Mouse (Mus musculus) liver, embryonic 16.5 days (tissue): Measurements from ENCODE around the gene Olfr684. TPM values are rescaled to one million over a fixed set of nuclear protein-coding genes. Genes with fewer than 3 reads are reported as not detected.

ENCODE experiments used
- ATAC-seq: fragments of 200-750 bp; cut with Nextera tagmentation; 2 replicates; pipeline ENCODE4 v1.8.0; 2017; ENCODE audit warnings: low read depth, mild to moderate bottlenecking, moderate number of reproducible peaks, moderate library complexity
- H3K27ac ChIP-seq: fragments of 300-500 bp; sonication (generic); 2 replicates; pipeline ENCODE4 v1.5.1; 2014; ENCODE audit warnings: mild to moderate bottlenecking, low read length
- H3K27me3 ChIP-seq: fragments of 300-500 bp; sonication (generic); 2 replicates; pipeline ENCODE4 v1.6.1; 2014; ENCODE audit warnings: low read depth, low read length, mixed read lengths; ENCODE audit not compliant: control insufficient read depth, insufficient read depth
- H3K36me3 ChIP-seq: fragments of 300-500 bp; sonication (generic); 2 replicates; pipeline ENCODE4 v1.6.1; 2014; ENCODE audit warnings: mild to moderate bottlenecking; ENCODE audit not compliant: control insufficient read depth, insufficient read depth
- H3K4me1 ChIP-seq: fragments of 300-500 bp; sonication (generic); 2 replicates; pipeline ENCODE4 v1.6.1; 2014; ENCODE audit warnings: low read depth, low read length, mixed read lengths; ENCODE audit not compliant: control insufficient read depth
- H3K4me2 ChIP-seq: fragments of 300-500 bp; sonication (generic); 2 replicates; pipeline ENCODE4 v1.6.1; 2014; ENCODE audit warnings: low read depth, low read length, mixed read lengths
- H3K4me3 ChIP-seq: fragments of 300-500 bp; sonication (generic); 2 replicates; pipeline ENCODE4 v1.5.1; 2014; ENCODE audit warnings: low read depth, mild to moderate bottlenecking, low read length
- H3K9ac ChIP-seq: fragments of 300-500 bp; sonication (generic); 2 replicates; pipeline ENCODE4 v1.6.1; 2014; ENCODE audit warnings: low read depth, low read length
- H3K9me3 ChIP-seq: fragments of 300-500 bp; sonication (generic); replicated peaks from 2 replicates; pipeline ENCODE4 v1.6.1; 2016; ENCODE audit warnings: low read length; ENCODE audit not compliant: control insufficient read depth
- WGBS: fragments of 180-500 bp; shearing (Covaris S2); extraction: QIAGEN DNeasy Blood & Tissue Kit; methylation state at CpG from one replicate; pipeline ENCODE4 v1.1.7; 2014; ENCODE audit not compliant: insufficient replicate concordance; 5-methylcytosine and 5-hydroxymethylcytosine counted together
- polyA plus RNA-seq: library from polyadenylated mRNA; unstranded; fragments of >200 nt; fragmentation: Nextera tagmentation; extraction: Ambion mirVana; gene quantifications from 2 replicates; pipeline ENCODE4 v1.2.1, GENCODE M21; 2015

The Olfr684 gene
- polyA plus RNA-seq, result not detected in 2 replicates

DNA sequence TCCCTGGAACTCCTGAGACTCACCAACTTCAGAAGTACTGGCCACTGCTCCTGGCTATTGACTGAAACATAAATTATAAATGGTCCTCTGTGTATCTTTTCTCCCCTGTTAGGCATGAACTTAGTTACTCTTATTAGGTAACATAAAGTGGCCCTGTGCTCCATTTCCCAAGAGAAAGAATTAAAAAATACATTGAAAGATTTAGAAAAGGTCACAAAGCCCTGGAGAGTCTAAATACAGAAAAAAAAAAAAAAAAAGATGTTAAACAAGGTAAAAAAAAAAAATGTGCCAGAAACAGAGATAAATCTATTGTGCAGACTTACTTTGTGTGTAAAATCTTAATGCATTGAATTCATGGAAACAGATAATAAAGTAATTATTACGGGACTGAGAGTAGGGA, at the start of gene Olfr684:
Gene Olfr684, minus strand, starts transcription at position 101 of the 400 bp plus-strand sequence.
- 37% methylated on average over 1 of the region's 1 CpGs for WGBS
- Histone ChIP-seq H3K9me3 (no peaks in the 10 kb centered on the region), H3K4me2 (no peak within 1 kb of the TSS), H3K4me3 (no peak within 1 kb of the TSS), H3K9ac (no peak within 1 kb of the TSS), H3K4me1 (no peaks in the 10 kb centered on the region), H3K27me3 (no peaks in the 10 kb centered on the region), H3K36me3 (no peaks in the 10 kb centered on the region), H3K27ac (no peak within 1 kb of the TSS)
- ATAC-seq, result no peak

DNA sequence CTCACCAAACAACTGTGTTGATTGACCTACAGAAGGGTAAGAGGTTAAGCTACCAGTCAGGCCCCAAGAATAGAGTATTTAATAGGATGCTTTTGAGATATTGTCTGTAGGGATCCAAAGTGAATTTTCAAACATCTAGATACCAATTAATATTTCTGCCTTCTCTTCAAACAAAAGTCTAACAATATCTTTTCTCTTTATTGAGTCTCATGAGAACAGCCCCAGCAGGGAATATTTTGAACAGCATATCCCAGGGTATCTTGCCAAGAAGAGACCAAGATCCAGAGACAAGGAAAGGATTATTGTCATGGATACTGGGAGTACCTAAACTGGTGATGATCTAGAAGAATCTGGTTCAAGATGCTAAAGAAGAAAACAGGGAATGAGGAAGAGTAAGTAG, 43.9 kb upstream of the Olfr684 start, which contains the start of gene Olfr686:
Gene Olfr686, minus strand, starts transcription at position 101 of the 400 bp plus-strand sequence.
- H3K4me1 ChIP-seq, result no peaks in the 10 kb centered on the region
- no peaks in the 10 kb centered on the region for H3K27me3 ChIP-seq
- H3K4me2 ChIP-seq, result no peak within 1 kb of the TSS
- H3K36me3 ChIP-seq, result no peaks in the 10 kb centered on the region
- H3K4me3 ChIP-seq, result no peak within 1 kb of the TSS
- ATAC-seq, result no peak
- H3K9me3 ChIP-seq, result no peaks in the 10 kb centered on the region
- no peak within 1 kb of the TSS for H3K27ac ChIP-seq
- H3K9ac ChIP-seq, result no peak within 1 kb of the TSS

DNA sequence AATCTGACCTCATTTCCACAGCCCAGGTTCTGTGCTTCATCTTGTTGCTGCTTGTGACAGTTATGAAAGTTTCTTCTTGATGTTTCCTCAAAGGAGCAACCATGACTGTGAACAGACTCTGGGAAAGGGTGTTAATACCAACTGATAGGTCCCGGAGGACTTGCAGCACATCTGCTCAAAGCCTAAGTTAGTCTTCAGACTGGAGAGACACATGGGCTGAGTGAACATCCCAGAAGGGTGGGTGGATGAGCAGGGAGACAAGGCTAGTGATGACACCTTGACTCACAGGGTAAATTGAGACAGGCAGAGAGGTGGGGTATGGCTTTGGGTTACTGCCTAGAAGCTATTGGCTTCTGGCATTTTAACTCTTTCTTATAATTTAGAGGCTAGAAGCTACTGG, 22.5 kb upstream of the Olfr684 start, which contains the start of gene Olfr685:
Gene Olfr685, minus strand, starts transcription at position 101 of the 400 bp plus-strand sequence.
- no peaks in the 10 kb centered on the region for H3K27me3 ChIP-seq
- H3K4me1 ChIP-seq, result no peaks in the 10 kb centered on the region
- no peak for ATAC-seq
- H3K36me3 ChIP-seq, result no peaks in the 10 kb centered on the region
- H3K9me3 ChIP-seq, result no peaks in the 10 kb centered on the region
- no peak within 1 kb of the TSS for H3K4me2 ChIP-seq
- 50% methylated on average over 1 of the region's 1 CpGs for WGBS
- H3K27ac ChIP-seq, result no peak within 1 kb of the TSS
- no peak within 1 kb of the TSS for H3K4me3 ChIP-seq
- H3K9ac ChIP-seq, result no peak within 1 kb of the TSS

DNA sequence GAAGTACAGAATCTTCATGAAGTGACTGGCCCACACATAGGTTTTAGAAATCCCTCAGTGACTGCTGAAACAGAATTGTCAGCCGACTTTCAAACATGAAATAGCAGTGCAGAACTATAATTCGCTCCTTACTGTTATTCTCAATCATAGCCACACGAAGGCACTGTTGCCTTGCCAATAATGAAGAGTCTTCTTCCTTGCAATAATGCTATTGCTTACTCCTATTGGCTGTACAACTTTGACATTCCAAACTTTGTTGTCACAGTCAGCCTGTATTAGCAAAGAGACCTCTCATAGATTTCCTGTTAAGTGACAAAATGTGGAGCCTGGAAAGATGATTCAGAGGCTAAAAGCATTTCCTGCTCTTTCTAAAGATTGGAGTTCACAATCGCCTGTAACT, 7.3 kb upstream of the Olfr684 start:
- no peak for ATAC-seq
- 29% methylated on average over 4 of the region's 4 CpGs for WGBS

DNA sequence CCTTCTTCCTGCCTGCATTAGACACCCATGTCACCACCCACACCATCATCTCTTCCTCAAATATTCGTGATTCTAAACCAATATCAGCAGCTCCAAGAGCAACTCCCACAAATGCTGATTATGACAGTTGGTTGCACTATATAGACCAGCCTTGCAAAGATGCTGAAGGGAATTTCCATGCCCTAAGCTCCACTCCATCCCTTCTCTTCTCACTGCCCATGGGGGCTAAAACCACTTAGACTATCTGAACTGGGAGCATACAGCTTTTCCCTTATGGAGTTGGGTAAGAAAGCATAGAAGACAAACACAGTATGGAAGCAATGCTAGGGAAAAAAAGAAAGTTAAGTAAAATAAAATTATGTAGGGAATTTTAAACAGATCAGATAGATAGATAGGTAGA, 16.5 kb downstream of the Olfr684 start, which contains the start of gene Olfr683:
Gene Olfr683, minus strand, starts transcription at position 101 of the 400 bp plus-strand sequence.
- 33% methylated on average over 1 of the region's 1 CpGs for WGBS
- Histone ChIP-seq H3K9ac (no peak within 1 kb of the TSS), H3K4me2 (no peak within 1 kb of the TSS), H3K4me3 (no peak within 1 kb of the TSS), H3K27me3 (no peaks in the 10 kb centered on the region), H3K9me3 (no peaks in the 10 kb centered on the region), H3K27ac (no peak within 1 kb of the TSS), H3K36me3 (no peaks in the 10 kb centered on the region), H3K4me1 (no peaks in the 10 kb centered on the region)
- ATAC-seq, result no peak

More for the DNA sequence above, 7.3 kb upstream of the Olfr684 start:
- Histone ChIP-seq H3K9me3 (no peaks in the 10 kb centered on the region), H3K36me3 (no peaks in the 10 kb centered on the region), H3K27me3 (no peaks in the 10 kb centered on the region), H3K4me1 (no peaks in the 10 kb centered on the region), H3K4me3 (no peak overlapping the region), H3K9ac (no peak overlapping the region), H3K27ac (no peak overlapping the region), H3K4me2 (no peak overlapping the region)

DNA sequence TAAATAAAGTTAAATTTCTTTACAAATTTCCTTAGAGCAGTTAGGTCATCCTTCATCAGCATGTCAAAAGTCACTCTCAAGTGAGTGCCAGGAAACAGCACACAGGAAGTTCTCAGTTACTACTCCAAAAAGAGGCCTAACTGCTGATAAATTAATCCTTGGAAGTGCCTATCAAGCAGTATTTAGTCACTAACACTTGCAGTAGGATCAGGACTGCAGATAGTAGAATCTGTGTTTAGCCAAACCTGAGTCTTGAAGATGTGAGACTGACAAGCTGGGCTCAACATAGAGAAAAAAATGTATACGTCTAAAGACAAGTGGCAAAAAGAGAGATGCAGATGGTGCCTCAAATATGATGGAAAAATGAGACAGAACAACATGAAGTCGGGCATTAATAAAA, 22.2 kb downstream of the Olfr684 start:
- WGBS, result 42% methylated on average over 2 of the region's 2 CpGs

GRCm38 (mm10) chr7:105116536-105116935, 46.9 kb downstream of the Olfr684 start, which contains the start of gene Olfr681:
Olfr681 (plus strand) TSS chr7:105116836.
- no peak for ATAC-seq
- H3K4me2 ChIP-seq, result no peak within 1 kb of the TSS
- H3K4me3 ChIP-seq, result no peak within 1 kb of the TSS
- no peaks in the 10 kb centered on the region for H3K27me3 ChIP-seq
- no peak within 1 kb of the TSS for H3K9ac ChIP-seq
- no peaks in the 10 kb centered on the region for H3K36me3 ChIP-seq
- no peaks in the 10 kb centered on the region for H3K4me1 ChIP-seq
- H3K9me3 ChIP-seq, result no peaks in the 10 kb centered on the region
- H3K27ac ChIP-seq, result no peak within 1 kb of the TSS

More for the DNA sequence above, 22.2 kb downstream of the Olfr684 start:
- no peaks in the 10 kb centered on the region for H3K36me3 ChIP-seq
- H3K4me2 ChIP-seq, result no peak overlapping the region
- ATAC-seq, result no peak
- no peaks in the 10 kb centered on the region for H3K27me3 ChIP-seq
- H3K27ac ChIP-seq, result no peak overlapping the region
- no peak overlapping the region for H3K9ac ChIP-seq
- no peak overlapping the region for H3K4me3 ChIP-seq
- H3K9me3 ChIP-seq, result no peaks in the 10 kb centered on the region
- H3K4me1 ChIP-seq, result no peaks in the 10 kb centered on the region

Other genes with a start within 250 kb of the Olfr684 start
- gene Olfr667, start 242.2 kb downstream of the Olfr684 start, polyA plus RNA-seq, result not detected in 2 replicates
- gene Olfr668, start 235.6 kb downstream of the Olfr684 start, polyA plus RNA-seq, result not detected in 2 replicates
- gene Olfr669, start 229.4 kb downstream of the Olfr684 start, polyA plus RNA-seq, result not detected in 2 replicates
- gene Olfr670, start 201.0 kb downstream of the Olfr684 start, polyA plus RNA-seq, result not detected in 2 replicates
- gene Olfr671, start 184.5 kb downstream of the Olfr684 start, polyA plus RNA-seq, result not detected in 2 replicates
- not detected in 2 replicates for gene Olfr672, start 161.6 kb downstream of the Olfr684 start, polyA plus RNA-seq
- gene Olfr675, start 135.2 kb downstream of the Olfr684 start, polyA plus RNA-seq, result not detected in 2 replicates
- gene Olfr676, start 131.0 kb downstream of the Olfr684 start, polyA plus RNA-seq, result not detected in 2 replicates
- gene Olfr677, start 112.3 kb downstream of the Olfr684 start, polyA plus RNA-seq, result not detected in 2 replicates
- not detected in 2 replicates for gene Olfr678, start 99.2 kb downstream of the Olfr684 start, polyA plus RNA-seq
- not detected in 2 replicates for gene Olfr679, start 82.4 kb downstream of the Olfr684 start, polyA plus RNA-seq
- gene Olfr680-ps1, start 70.8 kb downstream of the Olfr684 start, polyA plus RNA-seq, result not detected in 2 replicates
- not detected in 2 replicates for gene Olfr681, start 46.8 kb downstream of the Olfr684 start, polyA plus RNA-seq
- gene Olfr683, start 16.6 kb downstream of the Olfr684 start, polyA plus RNA-seq, result not detected in 2 replicates
- gene Olfr685, start 22.4 kb upstream of the Olfr684 start, polyA plus RNA-seq, result not detected in 2 replicates
- gene Olfr686, start 43.8 kb upstream of the Olfr684 start, polyA plus RNA-seq, result not detected in 2 replicates
- gene Olfr688, start 124.4 kb upstream of the Olfr684 start, polyA plus RNA-seq, result not detected in 2 replicates
- gene Olfr689, start 147.5 kb upstream of the Olfr684 start, polyA plus RNA-seq, result not detected in 2 replicates
- not detected in 2 replicates for gene Olfr690, start 170.5 kb upstream of the Olfr684 start, polyA plus RNA-seq
- gene Olfr691, start 178.6 kb upstream of the Olfr684 start, polyA plus RNA-seq, result not detected in 2 replicates
- not detected in 2 replicates for gene Olfr692, start 204.6 kb upstream of the Olfr684 start, polyA plus RNA-seq
- not detected in 2 replicates for gene Gm5901, start 211.4 kb upstream of the Olfr684 start, polyA plus RNA-seq
- gene Fam160a2, start 236.4 kb upstream of the Olfr684 start, polyA plus RNA-seq, result 13.7 and 13.8 TPM in 2 replicates
- gene Cnga4, start 240.9 kb upstream of the Olfr684 start, polyA plus RNA-seq, result not detected in 2 replicates